Mouse (Mus musculus): ENCODE data around the gene Megf6. TPM values are rescaled to one million over a fixed set of nuclear protein-coding genes. Genes with fewer than 3 reads are reported as not detected.

Megf6 gene
- 25.2 and 25.6 TPM in 2 replicates for polyA plus RNA-seq (2015; fragmentation: Nextera tagmentation; extraction: Ambion mirVana)

GRCm38 (mm10) chr4:154170506-154171150 lies at the start of gene Megf6:
Gene Megf6 (plus strand): TSS chr4:154170730.
- no peak within 1 kb of the TSS for H3K27ac ChIP-seq (ENCODE audit: low read length)
- H3K9ac ChIP-seq (ENCODE audit: low read length), result peak within 1 kb of the TSS; percentile 57
- peak within 1 kb of the TSS; percentile 53 for H3K4me3 ChIP-seq (replicated peaks; ENCODE audit: low read length)
- peaks cover 8% of the 10 kb centered on the region for H3K4me1 ChIP-seq (ENCODE audit: control insufficient read depth, insufficient read depth, low read length)
- H3K36me3 ChIP-seq (ENCODE audit: control insufficient read depth, insufficient read depth, low read length), result no peaks in the 10 kb centered on the region
- peaks cover 50% of the 10 kb centered on the region for H3K27me3 ChIP-seq (ENCODE audit: control insufficient read depth, insufficient read depth, low read length)
- no peaks in the 10 kb centered on the region for H3K9me3 ChIP-seq (replicated peaks; ENCODE audit: control insufficient read depth, low read length)
- WGBS, result under 1% methylated on average over 61 of the region's 61 CpGs
- peak; percentile 85; the same call in 1 of the 2 replicates for ATAC-seq (ENCODE audit: insufficient read depth, low FRiP score)
- peak within 1 kb of the TSS; percentile 80 for H3K4me2 ChIP-seq (ENCODE audit: low read depth, low read length)

DNA sequence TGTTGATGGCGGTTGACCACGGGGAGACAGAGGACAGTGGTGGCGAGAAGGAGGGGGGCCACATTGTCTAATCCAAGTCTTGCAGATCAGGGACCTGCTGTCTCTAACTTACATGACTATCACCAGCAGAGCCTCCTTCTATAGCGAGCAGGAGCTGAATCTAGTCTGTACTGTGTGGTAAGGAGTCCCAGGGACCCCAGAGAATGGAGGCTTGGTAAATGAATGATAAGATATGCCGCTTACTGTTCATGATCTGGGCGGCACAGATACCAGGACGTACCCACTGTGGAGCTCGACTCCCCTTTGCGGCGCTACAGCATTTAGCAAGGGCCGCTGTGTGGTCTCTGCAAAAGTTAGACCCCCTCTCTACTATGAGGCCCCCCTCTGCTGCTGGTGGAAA lies 48.7 kb upstream of the Megf6 start:
- no peak; the same call in 1 of the 2 replicates for ATAC-seq (ENCODE audit: insufficient read depth, low FRiP score)
- H3K4me2 ChIP-seq (ENCODE audit: low read depth, low read length), result no peak overlapping the region
- H3K36me3 ChIP-seq (ENCODE audit: control insufficient read depth, insufficient read depth, low read length), result no peaks in the 10 kb centered on the region
- no peak overlapping the region for H3K27ac ChIP-seq (ENCODE audit: low read length)
- H3K9ac ChIP-seq (ENCODE audit: low read length), result no peak overlapping the region
- no peaks in the 10 kb centered on the region for H3K9me3 ChIP-seq (replicated peaks; ENCODE audit: control insufficient read depth, low read length)
- H3K4me3 ChIP-seq (replicated peaks; ENCODE audit: low read length), result no peak overlapping the region
- H3K27me3 ChIP-seq (ENCODE audit: control insufficient read depth, insufficient read depth, low read length), result no peaks in the 10 kb centered on the region
- peaks cover 9% of the 10 kb centered on the region; the same call in 1 of the 2 replicates for H3K4me1 ChIP-seq (ENCODE audit: control insufficient read depth, insufficient read depth, low read length)
- 75% methylated on average over 11 of the region's 11 CpGs for WGBS

DNA sequence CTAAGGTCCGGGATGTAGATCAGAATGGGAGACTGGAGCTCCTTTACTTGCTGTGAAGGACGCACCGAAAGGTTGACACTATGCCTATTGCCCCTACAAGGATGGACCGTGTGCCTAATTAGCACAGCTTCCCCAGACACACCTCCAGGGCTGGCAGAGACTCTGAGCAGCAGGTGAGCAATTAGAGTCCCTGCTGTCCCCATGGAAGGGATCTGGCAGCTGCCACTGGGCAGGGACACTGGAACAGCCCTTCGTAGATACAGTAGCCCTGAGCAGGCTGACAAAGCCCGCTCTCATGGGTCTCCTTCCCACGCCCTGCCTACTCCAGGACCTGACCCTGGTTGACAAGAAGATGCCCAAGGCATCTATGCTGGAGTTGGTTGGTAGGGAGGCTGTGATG lies 48.2 kb upstream of the Megf6 start:
- Histone ChIP-seq H3K9me3 (replicated peaks; ENCODE audit: control insufficient read depth, low read length) (no peaks in the 10 kb centered on the region), H3K4me1 (ENCODE audit: control insufficient read depth, insufficient read depth, low read length) (peaks cover 9% of the 10 kb centered on the region; the same call in 1 of the 2 replicates), H3K27me3 (ENCODE audit: control insufficient read depth, insufficient read depth, low read length) (no peaks in the 10 kb centered on the region), H3K9ac (ENCODE audit: low read length) (no peak overlapping the region), H3K27ac (ENCODE audit: low read length) (no peak overlapping the region), H3K4me2 (ENCODE audit: low read depth, low read length) (no peak overlapping the region), H3K36me3 (ENCODE audit: control insufficient read depth, insufficient read depth, low read length) (no peaks in the 10 kb centered on the region), H3K4me3 (replicated peaks; ENCODE audit: low read length) (no peak overlapping the region)
- ATAC-seq (ENCODE audit: insufficient read depth, low FRiP score), result no peak
- WGBS, result 78% methylated on average over 7 of the region's 7 CpGs

DNA sequence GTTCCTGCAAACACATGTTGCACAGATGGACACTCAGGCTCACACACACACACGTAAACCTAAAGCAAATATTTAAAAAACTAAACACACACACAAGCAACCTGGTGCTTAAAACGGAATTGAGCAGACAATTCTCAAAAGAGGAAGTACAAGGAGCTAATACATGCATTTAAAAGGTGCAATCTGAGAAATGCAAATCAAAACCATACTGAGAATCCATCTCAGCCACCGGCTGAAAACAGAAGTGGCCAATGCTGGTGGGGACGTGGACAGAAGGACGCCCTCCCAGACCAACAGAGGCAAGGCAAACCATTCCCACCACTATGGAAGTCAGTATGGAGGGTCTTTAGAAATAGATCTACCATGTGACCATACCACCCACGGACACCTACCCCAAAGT lies 47.0 kb upstream of the Megf6 start:
- H3K4me3 ChIP-seq (replicated peaks; ENCODE audit: low read length), result no peak overlapping the region
- H3K27me3 ChIP-seq (ENCODE audit: control insufficient read depth, insufficient read depth, low read length), result no peaks in the 10 kb centered on the region
- ATAC-seq (ENCODE audit: insufficient read depth, low FRiP score), result no peak
- no peaks in the 10 kb centered on the region for H3K9me3 ChIP-seq (replicated peaks; ENCODE audit: control insufficient read depth, low read length)
- no peak overlapping the region for H3K27ac ChIP-seq (ENCODE audit: low read length)
- H3K4me1 ChIP-seq (ENCODE audit: control insufficient read depth, insufficient read depth, low read length), result peaks cover 4% of the 10 kb centered on the region; the same call in 1 of the 2 replicates
- WGBS, result 54% methylated on average over 6 of the region's 6 CpGs
- H3K36me3 ChIP-seq (ENCODE audit: control insufficient read depth, insufficient read depth, low read length), result no peaks in the 10 kb centered on the region
- no peak overlapping the region for H3K9ac ChIP-seq (ENCODE audit: low read length)
- H3K4me2 ChIP-seq (ENCODE audit: low read depth, low read length), result no peak overlapping the region

DNA sequence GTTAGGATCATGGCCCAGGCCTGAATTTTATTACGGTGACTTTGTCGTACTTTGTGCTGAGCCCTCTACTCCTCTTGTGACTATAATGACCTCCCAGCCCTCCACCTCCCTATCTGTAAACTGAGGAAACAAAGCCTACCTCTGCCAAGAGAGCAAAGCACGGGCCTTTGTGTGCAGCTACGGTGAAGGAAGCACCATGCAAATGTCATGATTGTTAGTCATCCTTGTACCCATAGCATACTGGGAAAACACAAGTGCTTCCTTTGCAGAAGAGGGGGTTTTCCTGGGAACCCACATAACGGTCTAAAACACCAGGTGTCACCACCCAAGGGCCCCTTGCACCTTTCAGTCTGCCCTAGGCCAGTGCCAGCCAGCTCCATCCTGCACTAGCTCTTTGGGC lies 45.3 kb upstream of the Megf6 start:
- H3K4me1 ChIP-seq (ENCODE audit: control insufficient read depth, insufficient read depth, low read length), result 0 out of 2 replicates have a peak, but pooled peaks cover 4% of the 10 kb centered on the region
- H3K27me3 ChIP-seq (ENCODE audit: control insufficient read depth, insufficient read depth, low read length), result no peaks in the 10 kb centered on the region
- no peaks in the 10 kb centered on the region for H3K36me3 ChIP-seq (ENCODE audit: control insufficient read depth, insufficient read depth, low read length)
- no peak overlapping the region for H3K9ac ChIP-seq (ENCODE audit: low read length)
- H3K4me2 ChIP-seq (ENCODE audit: low read depth, low read length), result no peak overlapping the region
- no peak overlapping the region for H3K27ac ChIP-seq (ENCODE audit: low read length)
- ATAC-seq (ENCODE audit: insufficient read depth, low FRiP score), result no peak
- no peak overlapping the region for H3K4me3 ChIP-seq (replicated peaks; ENCODE audit: low read length)
- H3K9me3 ChIP-seq (replicated peaks; ENCODE audit: control insufficient read depth, low read length), result no peaks in the 10 kb centered on the region
- WGBS, result 69% methylated on average over 5 of the region's 5 CpGs

DNA sequence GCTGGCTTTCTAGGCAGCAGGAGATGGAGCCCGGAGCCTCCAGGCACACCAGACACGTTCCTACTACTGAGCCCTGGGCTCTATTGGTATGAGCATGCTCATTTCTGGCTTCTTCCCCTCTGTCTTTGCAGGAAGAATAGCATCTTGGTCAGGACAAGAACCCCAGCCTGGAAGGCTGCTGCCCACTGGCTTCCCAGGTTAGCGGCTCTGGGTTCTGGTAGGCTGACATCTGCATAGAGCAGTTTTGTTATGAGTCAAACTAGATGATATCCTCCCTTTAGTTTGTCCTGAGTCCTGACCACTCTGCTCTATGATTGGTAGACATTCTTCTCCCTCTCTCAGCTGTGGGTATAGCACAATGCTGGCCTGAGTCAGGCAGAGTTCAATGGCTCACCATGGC lies 43.3 kb upstream of the Megf6 start:
- Histone ChIP-seq H3K36me3 (ENCODE audit: control insufficient read depth, insufficient read depth, low read length) (no peaks in the 10 kb centered on the region), H3K4me1 (ENCODE audit: control insufficient read depth, insufficient read depth, low read length) (0 out of 2 replicates have a peak, but pooled peaks cover 4% of the 10 kb centered on the region), H3K9me3 (replicated peaks; ENCODE audit: control insufficient read depth, low read length) (no peaks in the 10 kb centered on the region), H3K4me2 (ENCODE audit: low read depth, low read length) (no peak overlapping the region), H3K27me3 (ENCODE audit: control insufficient read depth, insufficient read depth, low read length) (no peaks in the 10 kb centered on the region), H3K27ac (ENCODE audit: low read length) (no peak overlapping the region), H3K4me3 (replicated peaks; ENCODE audit: low read length) (no peak overlapping the region), H3K9ac (ENCODE audit: low read length) (no peak overlapping the region)
- ATAC-seq (ENCODE audit: insufficient read depth, low FRiP score), result no peak
- 69% methylated on average over 3 of the region's 3 CpGs for WGBS

DNA sequence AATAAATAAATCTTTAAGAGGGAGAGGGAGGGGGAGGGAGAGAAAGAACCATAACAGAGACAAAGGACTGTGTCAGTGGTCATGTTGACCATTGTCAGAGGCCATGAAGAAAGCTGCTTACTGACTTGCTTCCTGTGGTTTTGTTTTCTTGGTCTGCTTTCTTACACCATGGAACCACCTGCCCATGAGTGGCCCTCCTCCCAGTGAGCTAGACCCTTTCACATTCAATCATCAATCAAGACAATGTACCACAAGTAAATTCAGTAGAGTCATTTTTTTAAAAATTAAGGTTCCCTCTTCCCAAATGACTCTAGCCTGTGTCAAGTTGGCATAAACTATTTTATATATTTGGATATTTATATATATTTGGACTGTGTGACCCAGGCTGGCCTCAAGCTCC lies 40.6 kb upstream of the Megf6 start:
- no peak overlapping the region for H3K27ac ChIP-seq (ENCODE audit: low read length)
- H3K4me1 ChIP-seq (ENCODE audit: control insufficient read depth, insufficient read depth, low read length), result no peaks in the 10 kb centered on the region
- H3K4me2 ChIP-seq (ENCODE audit: low read depth, low read length), result no peak overlapping the region
- H3K4me3 ChIP-seq (replicated peaks; ENCODE audit: low read length), result no peak overlapping the region
- ATAC-seq (ENCODE audit: insufficient read depth, low FRiP score), result no peak
- H3K9me3 ChIP-seq (replicated peaks; ENCODE audit: control insufficient read depth, low read length), result no peaks in the 10 kb centered on the region
- no peak overlapping the region for H3K9ac ChIP-seq (ENCODE audit: low read length)
- no peaks in the 10 kb centered on the region for H3K36me3 ChIP-seq (ENCODE audit: control insufficient read depth, insufficient read depth, low read length)
- H3K27me3 ChIP-seq (ENCODE audit: control insufficient read depth, insufficient read depth, low read length), result no peaks in the 10 kb centered on the region

DNA sequence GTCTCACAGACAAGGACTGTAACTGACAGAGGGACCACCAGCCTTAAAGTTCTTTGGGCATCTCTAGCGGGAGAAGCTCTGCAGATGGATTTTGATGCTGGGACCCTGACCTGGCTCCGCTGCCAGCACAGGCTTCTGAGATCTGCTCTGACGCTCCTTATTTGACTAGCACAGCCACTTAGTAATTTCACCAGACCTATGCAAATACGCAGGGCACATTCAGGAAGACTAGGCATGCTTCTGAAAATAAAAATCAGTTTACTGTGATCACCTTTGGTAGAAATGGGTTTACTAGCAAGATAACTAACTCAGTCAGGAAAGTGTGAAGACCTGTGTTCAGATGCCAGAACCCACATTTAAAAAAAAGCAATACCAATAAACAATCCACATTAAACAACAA lies 38.6 kb upstream of the Megf6 start:
- H3K9me3 ChIP-seq (replicated peaks; ENCODE audit: control insufficient read depth, low read length), result no peaks in the 10 kb centered on the region
- no peak overlapping the region for H3K4me2 ChIP-seq (ENCODE audit: low read depth, low read length)
- no peak overlapping the region for H3K4me3 ChIP-seq (replicated peaks; ENCODE audit: low read length)
- 69% methylated on average over 4 of the region's 4 CpGs for WGBS
- H3K9ac ChIP-seq (ENCODE audit: low read length), result no peak overlapping the region
- no peaks in the 10 kb centered on the region for H3K36me3 ChIP-seq (ENCODE audit: control insufficient read depth, insufficient read depth, low read length)
- ATAC-seq (ENCODE audit: insufficient read depth, low FRiP score), result no peak
- no peaks in the 10 kb centered on the region for H3K4me1 ChIP-seq (ENCODE audit: control insufficient read depth, insufficient read depth, low read length)
- no peaks in the 10 kb centered on the region for H3K27me3 ChIP-seq (ENCODE audit: control insufficient read depth, insufficient read depth, low read length)
- no peak overlapping the region for H3K27ac ChIP-seq (ENCODE audit: low read length)

GRCm38 (mm10) chr4:154134803-154135202 lies 35.7 kb upstream of the Megf6 start:
- WGBS, result 57% methylated on average over 4 of the region's 4 CpGs

More at GRCm38 (mm10) chr4:154134803-154135202, 35.7 kb upstream of the Megf6 start:
- ATAC-seq (ENCODE audit: insufficient read depth, low FRiP score), result no peak
- Histone ChIP-seq H3K4me3 (replicated peaks; ENCODE audit: low read length) (no peak overlapping the region), H3K27ac (ENCODE audit: low read length) (no peak overlapping the region), H3K27me3 (ENCODE audit: control insufficient read depth, insufficient read depth, low read length) (peaks cover 26% of the 10 kb centered on the region), H3K36me3 (ENCODE audit: control insufficient read depth, insufficient read depth, low read length) (no peaks in the 10 kb centered on the region), H3K9me3 (replicated peaks; ENCODE audit: control insufficient read depth, low read length) (no peaks in the 10 kb centered on the region), H3K9ac (ENCODE audit: low read length) (no peak overlapping the region), H3K4me1 (ENCODE audit: control insufficient read depth, insufficient read depth, low read length) (peaks cover 5% of the 10 kb centered on the region), H3K4me2 (ENCODE audit: low read depth, low read length) (no peak overlapping the region)

Measured in stomach, embryonic 16.5 days (tissue).